Mouse (Mus musculus) cerebellum, adult (tissue): ENCODE data around the gene Gm13306.
"Not testable (repeated sequence)": the region's sequence is repeated elsewhere in the genome, so short reads cannot be mapped to it uniquely, and the experiment has no call there.

Experiments
- ATAC-seq: cut with Nextera tagmentation; 2 replicates; pipeline ENCODE4 v1.9.2; 2017; ENCODE audit warnings: mild to moderate bottlenecking, moderate library complexity, mixed read lengths; ENCODE audit not compliant: insufficient number of reproducible peaks, low FRiP score, low TSS enrichment

Gm13306 gene

GRCm38 (mm10) chr4:42153136-42153535, at the start of gene Gm13306:
Gene Gm13306, plus strand, starts transcription at chr4:42153436.
- ATAC-seq: not testable (repeated sequence)

GRCm38 (mm10) chr4:42114517-42114916, 38.7 kb upstream of the Gm13306 start, which contains the start of gene Gm13304:
Gene Gm13304, plus strand, starts transcription at chr4:42114817.
- ATAC-seq: not testable (repeated sequence)

- not testable (repeated sequence) for ATAC-seq
Observed at GRCm38 (mm10) chr4:42168503-42168902, 15.3 kb downstream of the Gm13306 start, which contains the start of gene Gm13305. Gene Gm13305, minus strand, starts transcription at chr4:42168603.

- not testable (repeated sequence) for ATAC-seq
Observed at GRCm38 (mm10) chr4:42178243-42178642, 25.0 kb downstream of the Gm13306 start.

- ATAC-seq: not testable (repeated sequence)
Observed at GRCm38 (mm10) chr4:42183234-42184197, 30.3 kb downstream of the Gm13306 start.

GRCm38 (mm10) chr4:42184324-42184979, 31.2 kb downstream of the Gm13306 start:
- not testable (repeated sequence) for ATAC-seq

- ATAC-seq: not testable (repeated sequence)
Observed at GRCm38 (mm10) chr4:42184980-42185372, 31.7 kb downstream of the Gm13306 start.
